Mouse (Mus musculus): ENCODE measurements at regions not wholly inside any gene's neighbourhood (a gene's known extent, or its start where the extent isn't known, plus 50 kb on each side); places are given as distances from the start of the nearest gene placed in this dataset.

DNA sequence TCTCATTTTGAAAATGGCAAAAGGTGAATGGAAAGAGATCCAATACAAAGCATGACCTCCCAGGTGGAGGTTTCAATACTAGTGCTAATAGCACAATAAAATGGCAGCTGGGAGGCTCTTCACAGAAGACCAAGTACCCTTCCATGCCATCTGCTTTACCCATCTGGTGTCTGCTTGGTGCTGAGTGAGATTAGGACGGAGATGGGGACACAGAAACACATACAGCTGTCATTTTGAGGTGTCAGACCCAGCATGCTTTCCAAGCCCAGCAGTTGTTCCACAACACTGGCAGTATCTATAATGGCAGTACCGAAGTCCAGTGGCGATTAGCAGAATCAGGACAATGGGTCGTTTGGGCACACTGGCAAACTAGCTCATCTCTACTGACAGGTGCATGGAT, 118.9 kb upstream of the 1700064H15Rik start:
- DNase-seq (ENCODE audit: extremely low read depth, low read depth, low spot score), result no peak
- no peak overlapping the region for H3K27ac ChIP-seq (replicated peaks; ENCODE audit: insufficient read depth, low read depth, low read length)
- no peaks in the 10 kb centered on the region for H3K4me1 ChIP-seq (ENCODE audit: control insufficient read depth, insufficient read depth, low read length)
- H3K4me3 ChIP-seq (ENCODE audit: insufficient read depth, low read depth, low read length), result no peak overlapping the region
- no peaks in the 10 kb centered on the region for H3K27me3 ChIP-seq (ENCODE audit: control insufficient read depth, insufficient read depth, low read length)
- no peaks in the 10 kb centered on the region for H3K36me3 ChIP-seq (ENCODE audit: control insufficient read depth, insufficient read depth, low read length)
- no peak overlapping the region for H3K9ac ChIP-seq (ENCODE audit: low read depth, low read length)
- WGBS, result 76% methylated on average over 4 of the region's 4 CpGs
- TF ChIP-seq CTCF (IDR thresholded peaks at IDR 0.05; ENCODE audit: low read depth, low read length) (no peak), POLR2A (IDR thresholded peaks at IDR 0.05; ENCODE audit: extremely low read depth, insufficient read depth, low read length) (no peak)
- H3K79me2 ChIP-seq (ENCODE audit: control insufficient read depth, insufficient read depth, low read length), result no peaks in the 10 kb centered on the region

DNA sequence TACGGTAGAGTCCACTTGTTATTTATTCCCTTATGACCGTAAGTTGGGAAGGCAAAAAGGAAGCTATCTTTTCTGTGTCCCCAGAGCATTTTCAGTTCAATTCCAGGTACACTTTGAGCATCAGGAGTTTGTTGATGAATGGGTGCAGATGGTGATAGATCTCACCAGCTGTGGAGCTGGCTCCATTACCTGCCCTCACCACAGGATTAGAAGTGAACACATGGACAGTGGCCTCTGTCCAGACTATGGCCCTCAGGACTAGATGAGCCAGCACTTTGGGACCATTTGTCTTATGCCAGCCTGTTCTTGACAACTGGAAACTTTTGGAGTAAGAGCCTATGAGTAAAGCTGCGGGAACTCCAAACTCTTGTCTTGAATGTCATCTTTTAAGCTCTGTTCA, 123.5 kb upstream of the 1700064H15Rik start:
- 91% methylated on average over 3 of the region's 3 CpGs for WGBS
- no peak for DNase-seq (ENCODE audit: extremely low read depth, low read depth, low spot score)

DNA sequence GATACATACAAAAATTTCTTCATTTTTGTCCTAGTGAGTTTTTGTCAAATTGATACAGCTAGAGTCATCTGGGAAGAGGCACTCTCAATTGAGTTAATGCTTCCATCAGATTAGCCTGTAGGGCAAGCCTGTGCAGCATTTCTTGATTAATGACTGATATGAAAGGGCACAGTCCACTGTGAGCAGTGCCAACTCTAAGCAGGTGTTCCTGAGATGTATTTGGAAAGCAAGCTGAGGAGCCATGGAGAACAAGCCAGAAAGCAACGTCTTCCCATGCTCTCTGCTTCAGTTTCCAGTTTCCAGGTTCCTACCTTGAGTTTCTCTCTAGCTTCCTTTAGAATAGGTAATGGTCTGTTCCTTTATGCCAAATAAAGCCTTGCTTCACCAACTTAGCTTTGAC, 125.5 kb upstream of the 1700064H15Rik start:
- WGBS, result 61% methylated on average over 1 of the region's 1 CpGs
- H3K79me2 ChIP-seq (ENCODE audit: control insufficient read depth, insufficient read depth, low read length), result no peaks in the 10 kb centered on the region
- peak; percentile 17 for DNase-seq (ENCODE audit: extremely low read depth, low read depth, low spot score)

More for the DNA sequence above, 123.5 kb upstream of the 1700064H15Rik start:
- TF ChIP-seq POLR2A (IDR thresholded peaks at IDR 0.05; ENCODE audit: extremely low read depth, insufficient read depth, low read length), result no peak
- TF ChIP-seq CTCF (IDR thresholded peaks at IDR 0.05; ENCODE audit: low read depth, low read length), result no peak
- Histone ChIP-seq H3K27me3 (ENCODE audit: control insufficient read depth, insufficient read depth, low read length) (no peaks in the 10 kb centered on the region), H3K9ac (ENCODE audit: low read depth, low read length) (no peak overlapping the region), H3K4me3 (ENCODE audit: insufficient read depth, low read depth, low read length) (no peak overlapping the region), H3K4me1 (ENCODE audit: control insufficient read depth, insufficient read depth, low read length) (no peaks in the 10 kb centered on the region), H3K27ac (replicated peaks; ENCODE audit: insufficient read depth, low read depth, low read length) (no peak overlapping the region), H3K79me2 (ENCODE audit: control insufficient read depth, insufficient read depth, low read length) (no peaks in the 10 kb centered on the region), H3K36me3 (ENCODE audit: control insufficient read depth, insufficient read depth, low read length) (no peaks in the 10 kb centered on the region)

DNA sequence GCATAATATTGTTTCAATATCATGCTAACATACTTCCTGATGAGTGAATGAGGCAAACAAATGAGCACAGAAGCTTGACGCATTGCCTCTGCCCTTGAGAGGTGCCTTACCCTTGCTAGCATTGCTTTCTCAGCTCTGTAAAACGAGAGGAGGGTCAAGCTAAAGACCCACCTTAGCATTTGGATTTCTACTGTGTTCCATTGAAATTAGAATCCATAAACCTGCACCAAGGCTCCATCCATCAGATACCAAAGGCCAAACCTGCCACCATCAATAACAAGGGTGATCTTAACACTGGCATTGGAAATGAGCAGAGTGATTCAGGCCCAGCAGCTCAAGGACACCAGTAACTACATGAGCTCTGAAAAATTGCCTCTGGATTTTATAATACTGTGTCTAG, 126.2 kb upstream of the 1700064H15Rik start:
- Histone ChIP-seq H3K27me3 (ENCODE audit: control insufficient read depth, insufficient read depth, low read length) (no peaks in the 10 kb centered on the region), H3K36me3 (ENCODE audit: control insufficient read depth, insufficient read depth, low read length) (no peaks in the 10 kb centered on the region), H3K4me1 (ENCODE audit: control insufficient read depth, insufficient read depth, low read length) (no peaks in the 10 kb centered on the region), H3K27ac (replicated peaks; ENCODE audit: insufficient read depth, low read depth, low read length) (no peak overlapping the region), H3K9ac (ENCODE audit: low read depth, low read length) (no peak overlapping the region), H3K4me3 (ENCODE audit: insufficient read depth, low read depth, low read length) (no peak overlapping the region), H3K79me2 (ENCODE audit: control insufficient read depth, insufficient read depth, low read length) (no peaks in the 10 kb centered on the region)
- 57% methylated on average over 2 of the region's 2 CpGs for WGBS
- TF ChIP-seq POLR2A (IDR thresholded peaks at IDR 0.05; ENCODE audit: extremely low read depth, insufficient read depth, low read length) (no peak), CTCF (IDR thresholded peaks at IDR 0.05; ENCODE audit: low read depth, low read length) (no peak)
- DNase-seq (ENCODE audit: extremely low read depth, low read depth, low spot score), result no peak

More for the DNA sequence above, 125.5 kb upstream of the 1700064H15Rik start:
- H3K9ac ChIP-seq (ENCODE audit: low read depth, low read length), result no peak overlapping the region
- no peak overlapping the region for H3K4me3 ChIP-seq (ENCODE audit: insufficient read depth, low read depth, low read length)
- no peaks in the 10 kb centered on the region for H3K36me3 ChIP-seq (ENCODE audit: control insufficient read depth, insufficient read depth, low read length)
- H3K27ac ChIP-seq (replicated peaks; ENCODE audit: insufficient read depth, low read depth, low read length), result no peak overlapping the region
- no peaks in the 10 kb centered on the region for H3K4me1 ChIP-seq (ENCODE audit: control insufficient read depth, insufficient read depth, low read length)
- H3K27me3 ChIP-seq (ENCODE audit: control insufficient read depth, insufficient read depth, low read length), result no peaks in the 10 kb centered on the region
- no peak for TF ChIP-seq CTCF (IDR thresholded peaks at IDR 0.05; ENCODE audit: low read depth, low read length)

DNA sequence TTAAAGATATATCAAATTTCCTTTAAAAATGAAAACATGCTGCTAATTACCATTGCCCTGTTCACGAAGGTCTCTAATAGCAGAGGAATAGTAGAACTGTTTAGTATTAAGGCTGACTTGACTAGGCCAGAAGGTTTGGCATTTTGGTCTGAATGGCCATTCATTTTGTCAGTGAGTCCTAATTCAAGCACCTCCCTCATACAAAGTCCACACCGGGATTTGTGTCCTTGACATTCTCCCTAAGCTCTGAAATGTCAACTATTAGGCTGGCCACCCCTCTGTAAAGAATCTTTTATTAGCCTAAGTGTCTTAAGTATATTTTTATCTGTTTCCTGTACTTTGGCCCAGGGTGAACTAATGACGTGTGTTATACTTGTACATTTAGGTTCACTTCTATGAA, 126.7 kb upstream of the 1700064H15Rik start:
- Histone ChIP-seq H3K27me3 (ENCODE audit: control insufficient read depth, insufficient read depth, low read length) (no peaks in the 10 kb centered on the region), H3K9ac (ENCODE audit: low read depth, low read length) (no peak overlapping the region), H3K36me3 (ENCODE audit: control insufficient read depth, insufficient read depth, low read length) (no peaks in the 10 kb centered on the region), H3K79me2 (ENCODE audit: control insufficient read depth, insufficient read depth, low read length) (no peaks in the 10 kb centered on the region), H3K4me3 (ENCODE audit: insufficient read depth, low read depth, low read length) (no peak overlapping the region), H3K4me1 (ENCODE audit: control insufficient read depth, insufficient read depth, low read length) (no peaks in the 10 kb centered on the region), H3K27ac (replicated peaks; ENCODE audit: insufficient read depth, low read depth, low read length) (no peak overlapping the region)
- TF ChIP-seq POLR2A (IDR thresholded peaks at IDR 0.05; ENCODE audit: extremely low read depth, insufficient read depth, low read length), result no peak
- no peak for TF ChIP-seq CTCF (IDR thresholded peaks at IDR 0.05; ENCODE audit: low read depth, low read length)
- WGBS, result 67% methylated on average over 3 of the region's 3 CpGs
- DNase-seq (ENCODE audit: extremely low read depth, low read depth, low spot score), result no peak

DNA sequence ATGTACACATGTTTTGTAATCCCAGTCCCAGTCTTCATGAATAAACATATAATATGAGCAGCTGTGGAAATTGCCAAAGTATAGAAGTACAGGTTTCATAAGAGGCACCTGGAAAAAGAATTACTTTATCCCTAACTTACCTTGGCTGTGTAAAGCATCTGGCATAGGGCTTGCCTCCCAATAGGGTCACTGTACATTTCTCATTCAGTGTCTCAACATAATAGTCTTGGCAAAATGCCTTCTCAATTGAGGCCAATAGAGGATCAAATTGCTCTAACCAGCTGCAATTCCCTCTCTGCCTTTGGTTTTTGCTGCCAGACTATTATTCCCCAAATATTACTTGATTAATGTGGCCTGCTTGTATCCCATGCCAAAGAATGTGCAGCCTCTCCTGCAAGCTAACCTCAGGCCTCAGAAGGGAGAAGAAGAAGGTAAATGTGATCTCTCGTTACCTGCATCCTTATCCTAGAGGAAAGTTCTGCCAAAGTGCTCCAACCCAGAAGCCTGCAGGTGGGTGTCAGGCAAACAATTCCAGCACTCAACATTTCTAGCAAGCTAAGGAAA, 158.2 kb upstream of the Cp start:
- no peak overlapping the region for H3K27ac ChIP-seq (replicated peaks; ENCODE audit: insufficient read depth, low read depth, low read length)
- no peaks in the 10 kb centered on the region for H3K79me2 ChIP-seq (ENCODE audit: control insufficient read depth, insufficient read depth, low read length)
- no peaks in the 10 kb centered on the region for H3K4me1 ChIP-seq (ENCODE audit: control insufficient read depth, insufficient read depth, low read length)
- no peaks in the 10 kb centered on the region for H3K27me3 ChIP-seq (ENCODE audit: control insufficient read depth, insufficient read depth, low read length)
- no peak overlapping the region for H3K4me3 ChIP-seq (ENCODE audit: insufficient read depth, low read depth, low read length)
- TF ChIP-seq POLR2A (IDR thresholded peaks at IDR 0.05; ENCODE audit: extremely low read depth, insufficient read depth, low read length) (no peak), CTCF (IDR thresholded peaks at IDR 0.05; ENCODE audit: low read depth, low read length) (no peak)
- DNase-seq (ENCODE audit: extremely low read depth, low read depth, low spot score), result no peak
- H3K36me3 ChIP-seq (ENCODE audit: control insufficient read depth, insufficient read depth, low read length), result no peaks in the 10 kb centered on the region
- WGBS, result 82% methylated on average over 1 of the region's 1 CpGs
- H3K9ac ChIP-seq (ENCODE audit: low read depth, low read length), result no peak overlapping the region

Measured in liver, adult 2 months (tissue).